Mouse (Mus musculus) stomach, embryonic 16.5 days (tissue): ENCODE measurements around the gene Celsr3. TPM values are rescaled to one million over a fixed set of nuclear protein-coding genes. Genes with fewer than 3 reads are reported as not detected.

ENCODE experiments used
- ATAC-seq: fragments of 200-750 bp; cut with Nextera tagmentation; 2 replicates; pipeline ENCODE4 v1.8.0; 2017; ENCODE audit warnings: moderate number of reproducible peaks, moderate TSS enrichment; ENCODE audit not compliant: insufficient read depth, low FRiP score
- H3K27ac ChIP-seq: fragments of 300-500 bp; sonication (generic); 2 replicates; pipeline ENCODE4 v1.5.1; 2014; ENCODE audit warnings: low read length
- H3K27me3 ChIP-seq: fragments of 300-500 bp; sonication (generic); 2 replicates; pipeline ENCODE4 v1.6.1; 2014; ENCODE audit warnings: low read length, control low read depth, mixed read lengths; ENCODE audit not compliant: control insufficient read depth, insufficient read depth
- H3K36me3 ChIP-seq: fragments of 300-500 bp; sonication (generic); 2 replicates; pipeline ENCODE4 v1.6.1; 2014; ENCODE audit warnings: low read length; ENCODE audit not compliant: control insufficient read depth, insufficient read depth
- H3K4me1 ChIP-seq: fragments of 300-500 bp; sonication (generic); 2 replicates; pipeline ENCODE4 v1.6.1; 2014; ENCODE audit warnings: low read length, control low read depth, mixed read lengths; ENCODE audit not compliant: control insufficient read depth, insufficient read depth
- H3K4me2 ChIP-seq: fragments of 300-500 bp; sonication (generic); 2 replicates; pipeline ENCODE4 v1.6.1; 2014; ENCODE audit warnings: low read depth, low read length, mixed read lengths
- H3K4me3 ChIP-seq: fragments of 300-500 bp; sonication (generic); replicated peaks from 2 replicates; pipeline ENCODE4 v1.5.1; 2014; ENCODE audit warnings: mild to moderate bottlenecking, low read length
- H3K9ac ChIP-seq: fragments of 300-500 bp; sonication (generic); 2 replicates; pipeline ENCODE4 v1.6.1; 2014; ENCODE audit warnings: low read length
- H3K9me3 ChIP-seq: fragments of 300-500 bp; sonication (generic); replicated peaks from 2 replicates; pipeline ENCODE4 v1.6.1; 2016; ENCODE audit warnings: low read length, control low read depth; ENCODE audit not compliant: control insufficient read depth
- WGBS: fragments of 180-500 bp; shearing (Covaris S2); extraction: QIAGEN DNeasy Blood & Tissue Kit; methylation state at CpG from one replicate; pipeline ENCODE4 v1.1.7; 2014; 5-methylcytosine and 5-hydroxymethylcytosine counted together
- polyA plus RNA-seq: library from polyadenylated mRNA; unstranded; fragments of >200 nt; fragmentation: Nextera tagmentation; extraction: Ambion mirVana; gene quantifications from 2 replicates; pipeline ENCODE4 v1.2.1, GENCODE M21; 2015

Celsr3 gene
- polyA plus RNA-seq: 0.74 and 1.0 TPM in 2 replicates

GRCm38 (mm10) chr9:108825820-108826699, at the start of gene Celsr3:
TSS of gene Celsr3 (plus strand) at chr9:108826320.
- H3K27ac ChIP-seq: no peak within 1 kb of the TSS
- H3K9me3 ChIP-seq: no peaks in the 10 kb centered on the region
- no peaks in the 10 kb centered on the region for H3K36me3 ChIP-seq
- no peak within 1 kb of the TSS; the same call in 1 of the 2 replicates for H3K9ac ChIP-seq
- peak; percentile 18; the same call in 1 of the 2 replicates for ATAC-seq
- peaks cover 8% of the 10 kb centered on the region for H3K4me1 ChIP-seq
- WGBS: 3% methylated on average over 64 of the region's 70 CpGs
- H3K27me3 ChIP-seq: peaks cover 81% of the 10 kb centered on the region
- H3K4me3 ChIP-seq: peak within 1 kb of the TSS; percentile 47
- peak within 1 kb of the TSS; percentile 81 for H3K4me2 ChIP-seq

DNA sequence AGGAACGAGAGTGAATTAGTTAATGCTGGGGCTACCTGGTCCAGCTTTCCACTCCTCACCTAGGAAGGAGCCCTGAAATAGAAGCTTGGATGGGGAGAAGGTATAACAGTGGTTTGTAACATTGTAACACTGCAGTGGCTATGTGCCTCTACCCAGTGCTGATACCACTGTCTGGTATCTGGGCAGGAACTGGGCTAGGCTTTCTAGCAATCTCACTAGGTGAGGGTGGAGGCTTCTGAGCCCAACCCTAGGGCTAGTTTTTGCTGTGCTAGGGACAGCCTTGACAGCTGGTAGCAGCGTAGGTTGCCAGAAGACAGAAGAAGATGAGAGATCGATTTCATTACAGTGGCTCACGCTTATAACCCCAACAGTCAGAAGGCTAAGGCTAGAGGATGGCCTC, 49.5 kb upstream of the Celsr3 start:
- Histone ChIP-seq H3K9ac (no peak overlapping the region), H3K27me3 (no peaks in the 10 kb centered on the region), H3K4me1 (peaks cover 6% of the 10 kb centered on the region; the same call in 1 of the 2 replicates), H3K36me3 (no peaks in the 10 kb centered on the region), H3K27ac (no peak overlapping the region), H3K9me3 (no peaks in the 10 kb centered on the region), H3K4me3 (no peak overlapping the region), H3K4me2 (no peak overlapping the region)
- 77% methylated on average over 4 of the region's 4 CpGs for WGBS
- peak; percentile 56; the same call in 1 of the 2 replicates for ATAC-seq

- Histone ChIP-seq H3K27ac (no peak overlapping the region), H3K4me1 (peaks cover 6% of the 10 kb centered on the region; the same call in 1 of the 2 replicates), H3K4me3 (no peak overlapping the region), H3K36me3 (no peaks in the 10 kb centered on the region), H3K4me2 (no peak overlapping the region), H3K9ac (no peak overlapping the region), H3K9me3 (no peaks in the 10 kb centered on the region), H3K27me3 (no peaks in the 10 kb centered on the region)
- ATAC-seq: no peak
- 75% methylated on average over 4 of the region's 4 CpGs for WGBS
Measured at GRCm38 (mm10) chr9:108777276-108777675, 48.8 kb upstream of the Celsr3 start.

GRCm38 (mm10) chr9:108780959-108781358, 45.2 kb upstream of the Celsr3 start:
- no peak overlapping the region for H3K27ac ChIP-seq
- H3K4me3 ChIP-seq: no peak overlapping the region
- WGBS: 46% methylated on average over 5 of the region's 5 CpGs
- H3K27me3 ChIP-seq: no peaks in the 10 kb centered on the region
- no peaks in the 10 kb centered on the region for H3K9me3 ChIP-seq
- no peak overlapping the region for H3K9ac ChIP-seq
- ATAC-seq: no peak
- H3K36me3 ChIP-seq: no peaks in the 10 kb centered on the region
- H3K4me2 ChIP-seq: no peak overlapping the region
- H3K4me1 ChIP-seq: peaks cover 17% of the 10 kb centered on the region

DNA sequence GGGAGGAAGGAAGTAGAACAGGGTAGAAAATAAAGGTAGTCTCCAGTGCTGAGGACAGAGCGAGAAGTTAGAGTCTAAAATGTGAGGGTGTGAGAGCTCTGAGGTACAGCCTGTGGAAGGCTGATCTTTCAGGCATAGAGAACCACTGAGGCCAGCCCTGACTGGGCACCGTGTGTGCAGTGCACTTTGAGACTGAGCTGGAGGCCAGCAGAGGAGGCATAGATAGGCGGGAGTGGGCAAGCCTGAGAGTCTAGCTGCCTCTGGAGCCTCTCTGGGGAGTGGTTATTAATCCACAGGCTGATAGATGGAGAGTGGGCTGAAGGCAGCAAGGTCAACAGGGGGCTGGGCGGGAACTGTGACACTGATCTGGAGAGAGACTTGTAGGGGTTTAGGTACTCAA, 44.2 kb upstream of the Celsr3 start:
- H3K27ac ChIP-seq: 0 out of 2 replicates have a peak overlapping the region, but pooled peaks have one; percentile 4
- WGBS: 43% methylated on average over 4 of the region's 4 CpGs
- ATAC-seq: no peak
- no peak overlapping the region for H3K4me2 ChIP-seq
- H3K4me3 ChIP-seq: no peak overlapping the region
- H3K4me1 ChIP-seq: peaks cover 21% of the 10 kb centered on the region
- H3K27me3 ChIP-seq: no peaks in the 10 kb centered on the region
- H3K9ac ChIP-seq: no peak overlapping the region
- no peaks in the 10 kb centered on the region for H3K36me3 ChIP-seq
- no peaks in the 10 kb centered on the region for H3K9me3 ChIP-seq

- H3K36me3 ChIP-seq: no peaks in the 10 kb centered on the region
- H3K27ac ChIP-seq: peak overlapping the region; percentile 69
- H3K9ac ChIP-seq: peak overlapping the region; percentile 99
- peak overlapping the region; percentile 95 for H3K4me3 ChIP-seq
- ATAC-seq: no peak
- H3K4me1 ChIP-seq: peaks cover 27% of the 10 kb centered on the region
- H3K9me3 ChIP-seq: no peaks in the 10 kb centered on the region
- no peaks in the 10 kb centered on the region for H3K27me3 ChIP-seq
- peak overlapping the region; percentile 87 for H3K4me2 ChIP-seq
- 22% methylated on average over 9 of the region's 9 CpGs for WGBS
Measured at GRCm38 (mm10) chr9:108782836-108783547, 43.1 kb upstream of the Celsr3 start.

DNA sequence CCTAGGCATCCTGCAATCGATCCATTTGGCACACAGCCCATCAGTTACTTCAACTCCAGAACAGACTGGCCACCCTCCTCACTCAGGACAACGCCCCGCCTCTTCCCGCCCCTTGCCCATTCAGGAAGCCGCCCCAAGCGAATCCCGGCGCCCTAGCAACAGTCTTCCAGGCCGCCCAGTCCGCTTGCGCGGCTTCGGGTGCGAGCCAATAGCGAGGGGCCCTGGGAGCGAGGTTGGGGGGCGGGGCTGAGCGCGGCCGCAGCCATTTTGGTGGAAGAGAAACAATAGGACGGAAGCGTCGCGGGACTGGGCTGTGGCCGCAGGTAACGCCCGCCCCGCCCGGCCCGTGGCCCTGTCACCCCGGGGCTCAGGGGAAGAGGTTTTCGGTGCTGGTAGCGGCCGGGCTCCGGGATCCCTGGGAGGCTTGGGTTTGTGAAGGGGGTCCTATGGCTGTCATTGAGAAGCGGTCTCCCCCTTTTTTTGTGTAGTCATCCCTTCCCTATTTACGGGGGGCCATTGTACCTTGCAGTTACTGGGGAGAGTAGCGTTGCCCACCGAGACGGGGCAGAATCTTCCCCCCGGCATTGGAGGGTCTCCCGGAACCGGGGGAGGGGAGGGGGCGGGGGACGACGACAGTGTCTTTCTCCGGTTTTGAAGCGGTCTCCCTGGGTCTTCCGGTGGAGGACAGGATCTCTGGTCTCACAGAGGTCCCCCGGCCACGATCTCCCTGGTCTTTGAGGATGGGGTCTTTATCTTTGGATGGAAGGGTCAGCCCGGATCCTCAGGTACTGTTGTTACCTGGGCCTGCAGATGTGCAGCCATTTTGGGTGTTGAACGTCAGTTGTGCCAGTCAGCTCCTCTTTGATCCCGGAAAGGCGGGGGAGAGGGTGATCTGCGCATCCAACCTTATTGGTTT, 42.3 kb upstream of the Celsr3 start, which contains the start of gene Ip6k2:
TSS of gene Ip6k2 (plus strand) at position 249 of the 916 bp plus-strand sequence.
- peak within 1 kb of the TSS; percentile 95 for H3K4me3 ChIP-seq
- under 1% methylated on average over 56 of the region's 56 CpGs for WGBS
- no peaks in the 10 kb centered on the region for H3K27me3 ChIP-seq
- H3K9me3 ChIP-seq: no peaks in the 10 kb centered on the region
- H3K9ac ChIP-seq: peak within 1 kb of the TSS; percentile 99
- H3K27ac ChIP-seq: peak within 1 kb of the TSS; percentile 88
- no peaks in the 10 kb centered on the region for H3K36me3 ChIP-seq
- H3K4me1 ChIP-seq: peaks cover 29% of the 10 kb centered on the region
- peak; percentile 99 for ATAC-seq
- peak within 1 kb of the TSS; percentile 87 for H3K4me2 ChIP-seq

DNA sequence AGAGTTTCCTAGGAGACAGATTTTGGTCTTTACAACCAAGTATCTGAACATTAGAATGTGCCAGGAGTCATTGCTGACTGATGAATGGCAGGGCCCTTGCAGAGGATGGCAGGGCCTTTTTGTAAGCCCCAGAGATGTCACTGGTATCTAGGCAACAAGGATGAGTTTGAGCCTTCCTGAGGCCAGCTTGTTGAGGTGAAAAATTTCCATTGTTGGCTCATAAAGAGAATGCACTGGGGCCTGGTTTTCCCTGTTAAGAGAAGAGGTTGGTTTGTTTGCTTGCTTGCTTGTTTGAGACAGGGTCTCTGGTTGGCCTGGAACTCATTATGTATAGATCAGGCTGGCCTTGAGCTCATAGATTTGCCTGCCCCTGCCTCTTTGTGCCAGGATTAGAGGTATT, 40.7 kb upstream of the Celsr3 start:
- H3K4me1 ChIP-seq: peaks cover 29% of the 10 kb centered on the region
- no peak overlapping the region for H3K27ac ChIP-seq
- H3K27me3 ChIP-seq: no peaks in the 10 kb centered on the region
- no peak for ATAC-seq
- peak overlapping the region; percentile 87 for H3K4me2 ChIP-seq
- H3K9me3 ChIP-seq: no peaks in the 10 kb centered on the region
- H3K9ac ChIP-seq: 0 out of 2 replicates have a peak overlapping the region, but pooled peaks have one; percentile 20
- peak overlapping the region; percentile 95 for H3K4me3 ChIP-seq
- no peaks in the 10 kb centered on the region for H3K36me3 ChIP-seq
